Mouse (Mus musculus): Measurements from ENCODE around the gene Ltbp2. TPM values are rescaled to one million over a fixed set of nuclear protein-coding genes. Genes with fewer than 3 reads are reported as not detected.

The Ltbp2 gene
- polyA plus RNA-seq, 1 experiment, result 19.7 TPM

DNA sequence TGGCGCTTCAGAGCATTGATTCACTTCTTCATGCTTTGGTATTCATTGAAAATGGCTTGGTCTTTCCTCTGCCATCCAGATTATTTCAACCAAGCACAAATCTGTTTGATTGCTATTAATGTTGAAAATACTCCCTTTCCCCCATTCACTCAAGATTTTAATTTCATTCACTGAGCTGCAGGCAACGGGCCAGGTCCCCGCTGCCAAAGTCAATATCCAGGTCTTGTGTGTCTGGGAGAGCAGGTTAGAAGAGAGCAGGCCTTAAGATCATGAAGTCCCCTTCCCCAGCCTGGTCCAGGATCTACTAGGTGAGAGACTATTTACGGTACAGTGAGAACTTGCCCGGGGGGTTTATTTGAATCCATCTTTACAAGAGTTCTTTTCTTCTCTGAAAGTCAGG lies 38.6 kb upstream of the Ltbp2 start:
- Histone ChIP-seq H3K27me3 (ENCODE audit: control insufficient read depth, insufficient read depth, insufficient read length) (no peaks in the 10 kb centered on the region), H3K4me2 (ENCODE audit: low read depth) (no peak overlapping the region), H3K79me2 (ENCODE audit: control insufficient read depth, insufficient read depth) (no peaks in the 10 kb centered on the region), H3K36me3 (ENCODE audit: control insufficient read depth, insufficient read depth) (peaks cover 17% of the 10 kb centered on the region), H3ac (ENCODE audit: control insufficient read depth, insufficient read length) (no peak overlapping the region), H3K4me3 (no peak overlapping the region)
- TF ChIP-seq TCF3 (IDR thresholded peaks at IDR 0.05; ENCODE audit: insufficient read length, low read depth) (no peak), REST (IDR thresholded peaks at IDR 0.05; ENCODE audit: insufficient read depth, insufficient read length) (no peak), POLR2AphosphoS2 (IDR thresholded peaks at IDR 0.05; ENCODE audit: insufficient read length, low read depth) (no peak), POLR2A (IDR thresholded peaks at IDR 0.05; ENCODE audit: insufficient read length, low read depth) (no peak), E2F4 (IDR thresholded peaks at IDR 0.05; ENCODE audit: insufficient read depth) (no peak), MYOG (IDR thresholded peaks at IDR 0.05; ENCODE audit: control insufficient read depth in 1 of 3, insufficient read depth in 1 of 3, insufficient read length in 2 of 3, low read depth in 2 of 3) (no peak), SRF (IDR thresholded peaks at IDR 0.05; ENCODE audit: control insufficient read depth, insufficient read length, low read depth) (no peak), CEBPB (IDR thresholded peaks at IDR 0.05; ENCODE audit: insufficient read depth, poor library complexity, severe bottlenecking) (no peak), MYOD1 (IDR thresholded peaks at IDR 0.05; ENCODE audit: control insufficient read depth in 1 of 3, insufficient read length in 2 of 3, low read depth in 2 of 3) (no peak), MAX (IDR thresholded peaks at IDR 0.05; ENCODE audit: low read depth) (no peak), USF1 (IDR thresholded peaks at IDR 0.05; ENCODE audit: low read depth) (no peak), TCF12 (IDR thresholded peaks at IDR 0.05; ENCODE audit: insufficient read depth, poor library complexity, severe bottlenecking) (no peak)

DNA sequence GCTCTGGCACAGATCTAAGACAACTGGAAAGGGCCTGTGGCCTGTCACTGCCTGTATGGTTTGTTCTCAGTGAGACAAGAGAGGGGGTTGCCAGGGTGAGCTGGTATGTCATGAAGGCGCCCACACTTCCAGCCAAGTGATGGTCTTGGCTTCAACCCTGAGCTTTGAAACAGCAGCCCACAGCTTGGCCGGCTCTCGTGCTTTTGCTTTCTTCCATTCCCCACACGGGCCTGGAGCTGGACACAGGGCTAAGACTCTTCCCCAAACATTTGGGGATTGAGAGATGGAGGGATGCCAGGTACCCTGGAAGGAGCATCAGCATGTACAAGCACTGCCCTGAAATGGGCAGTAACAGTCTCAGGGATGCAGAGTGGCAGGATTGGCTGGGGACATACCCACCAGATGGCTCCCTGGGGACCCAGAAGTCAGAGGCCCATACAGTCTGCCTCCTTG lies 36.3 kb upstream of the Ltbp2 start:
- H3K79me2 ChIP-seq (ENCODE audit: control insufficient read depth, insufficient read depth), result no peaks in the 10 kb centered on the region
- no peak overlapping the region for H3ac ChIP-seq (ENCODE audit: control insufficient read depth, insufficient read length)
- no peak overlapping the region for H3K4me3 ChIP-seq
- H3K36me3 ChIP-seq (ENCODE audit: control insufficient read depth, insufficient read depth), result no peaks in the 10 kb centered on the region
- H3K4me2 ChIP-seq (ENCODE audit: low read depth), result no peak overlapping the region
- no peaks in the 10 kb centered on the region for H3K27me3 ChIP-seq (ENCODE audit: control insufficient read depth, insufficient read depth, insufficient read length)
- TF ChIP-seq E2F4 (IDR thresholded peaks at IDR 0.05; ENCODE audit: insufficient read depth) (no peak), USF1 (IDR thresholded peaks at IDR 0.05; ENCODE audit: low read depth) (no peak), POLR2AphosphoS2 (IDR thresholded peaks at IDR 0.05; ENCODE audit: insufficient read length, low read depth) (no peak), TCF12 (IDR thresholded peaks at IDR 0.05; ENCODE audit: insufficient read depth, poor library complexity, severe bottlenecking) (no peak)

DNA sequence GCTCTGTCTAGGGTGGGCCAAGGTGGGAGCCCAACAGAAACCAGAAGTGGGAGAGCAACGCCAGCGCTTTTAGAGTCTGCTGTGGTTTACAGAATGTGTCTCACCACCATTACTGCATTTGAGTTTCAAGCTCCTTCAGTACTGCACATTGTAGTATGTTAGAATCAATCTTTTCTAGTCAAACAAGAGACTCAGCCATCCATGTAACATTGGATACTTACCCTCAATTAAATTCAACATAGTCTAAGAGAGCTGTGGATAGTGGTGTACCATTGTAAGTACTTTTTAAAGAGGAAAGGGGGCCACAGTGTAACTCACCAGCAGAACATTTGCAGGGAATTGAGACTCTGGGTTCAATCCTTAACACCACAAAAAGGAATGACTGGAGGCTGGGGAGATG lies 35.3 kb upstream of the Ltbp2 start:
- no peaks in the 10 kb centered on the region for H3K27me3 ChIP-seq (ENCODE audit: control insufficient read depth, insufficient read depth, insufficient read length)
- H3ac ChIP-seq (ENCODE audit: control insufficient read depth, insufficient read length), result no peak overlapping the region
- no peak overlapping the region for H3K4me3 ChIP-seq
- H3K36me3 ChIP-seq (ENCODE audit: control insufficient read depth, insufficient read depth), result no peaks in the 10 kb centered on the region
- no peak for TF ChIP-seq USF1 (IDR thresholded peaks at IDR 0.05; ENCODE audit: low read depth)
- TF ChIP-seq E2F4 (IDR thresholded peaks at IDR 0.05; ENCODE audit: insufficient read depth), result no peak
- TF ChIP-seq POLR2A (IDR thresholded peaks at IDR 0.05; ENCODE audit: insufficient read length, low read depth), result no peak
- no peak for TF ChIP-seq TCF12 (IDR thresholded peaks at IDR 0.05; ENCODE audit: insufficient read depth, poor library complexity, severe bottlenecking)
- no peak for TF ChIP-seq TCF3 (IDR thresholded peaks at IDR 0.05; ENCODE audit: insufficient read length, low read depth)
- no peak for TF ChIP-seq MYOD1 (IDR thresholded peaks at IDR 0.05; ENCODE audit: control insufficient read depth in 1 of 3, insufficient read length in 2 of 3, low read depth in 2 of 3)
- no peak for TF ChIP-seq POLR2AphosphoS2 (IDR thresholded peaks at IDR 0.05; ENCODE audit: insufficient read length, low read depth)
- no peak for TF ChIP-seq CEBPB (IDR thresholded peaks at IDR 0.05; ENCODE audit: insufficient read depth, poor library complexity, severe bottlenecking)
- no peak for TF ChIP-seq MYOG (IDR thresholded peaks at IDR 0.05; ENCODE audit: control insufficient read depth in 1 of 3, insufficient read depth in 1 of 3, insufficient read length in 2 of 3, low read depth in 2 of 3)
- no peak for TF ChIP-seq SRF (IDR thresholded peaks at IDR 0.05; ENCODE audit: control insufficient read depth, insufficient read length, low read depth)
- no peak for TF ChIP-seq MAX (IDR thresholded peaks at IDR 0.05; ENCODE audit: low read depth)
- no peak for TF ChIP-seq REST (IDR thresholded peaks at IDR 0.05; ENCODE audit: insufficient read depth, insufficient read length)
- no peaks in the 10 kb centered on the region for H3K79me2 ChIP-seq (ENCODE audit: control insufficient read depth, insufficient read depth)
- no peak overlapping the region for H3K4me2 ChIP-seq (ENCODE audit: low read depth)

DNA sequence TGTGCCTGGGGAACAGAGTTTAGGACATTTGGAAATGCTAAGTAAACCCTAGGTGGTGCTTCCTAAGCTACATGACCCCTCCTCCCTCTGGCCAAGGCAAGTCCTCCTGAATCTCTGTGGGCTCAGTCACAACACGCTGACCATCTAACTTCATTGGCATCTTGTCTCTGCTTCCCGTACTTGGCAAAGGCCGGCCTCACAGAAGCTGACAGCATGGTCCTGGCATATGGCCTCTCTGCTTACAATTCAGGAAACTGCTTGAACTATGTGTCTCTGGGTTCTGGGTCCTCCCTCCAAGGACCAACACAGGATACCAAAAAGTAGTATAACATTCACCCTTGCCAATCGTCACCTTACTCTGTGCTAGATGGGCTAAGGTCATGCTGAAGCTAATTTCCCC lies 33.7 kb upstream of the Ltbp2 start:
- H3K36me3 ChIP-seq (ENCODE audit: control insufficient read depth, insufficient read depth), result no peaks in the 10 kb centered on the region
- TF ChIP-seq SRF (IDR thresholded peaks at IDR 0.05; ENCODE audit: control insufficient read depth, insufficient read length, low read depth) (no peak), E2F4 (IDR thresholded peaks at IDR 0.05; ENCODE audit: insufficient read depth) (no peak), MYOG (IDR thresholded peaks at IDR 0.05; ENCODE audit: control insufficient read depth in 1 of 3, insufficient read depth in 1 of 3, insufficient read length in 2 of 3, low read depth in 2 of 3) (no peak), POLR2AphosphoS2 (IDR thresholded peaks at IDR 0.05; ENCODE audit: insufficient read length, low read depth) (no peak), REST (IDR thresholded peaks at IDR 0.05; ENCODE audit: insufficient read depth, insufficient read length) (no peak), POLR2A (IDR thresholded peaks at IDR 0.05; ENCODE audit: insufficient read length, low read depth) (no peak), CEBPB (IDR thresholded peaks at IDR 0.05; ENCODE audit: insufficient read depth, poor library complexity, severe bottlenecking) (no peak), USF1 (IDR thresholded peaks at IDR 0.05; ENCODE audit: low read depth) (no peak), MAX (IDR thresholded peaks at IDR 0.05; ENCODE audit: low read depth) (no peak), TCF3 (IDR thresholded peaks at IDR 0.05; ENCODE audit: insufficient read length, low read depth) (no peak)
- no peaks in the 10 kb centered on the region for H3K27me3 ChIP-seq (ENCODE audit: control insufficient read depth, insufficient read depth, insufficient read length)
- no peak overlapping the region for H3ac ChIP-seq (ENCODE audit: control insufficient read depth, insufficient read length)
- H3K79me2 ChIP-seq (ENCODE audit: control insufficient read depth, insufficient read depth), result no peaks in the 10 kb centered on the region
- no peak overlapping the region for H3K4me3 ChIP-seq
- no peak overlapping the region for H3K4me2 ChIP-seq (ENCODE audit: low read depth)
